Mouse (Mus musculus) ovary, adult 18-20 months (tissue): Measurements from ENCODE around the gene Akap13.
"Not testable (repeated sequence)": the region's sequence is repeated elsewhere in the genome, so short reads cannot be mapped to it uniquely, and the experiment has no call there.

ENCODE experiments used
- DNase-seq: peaks from one replicate; pipeline ENCODE4 v3.0.0; 2022; ENCODE audit warnings: low spot score, mixed read lengths

The Akap13 gene

GRCm38 (mm10) chr7:75760661-75761319 is 305.5 kb downstream of the Akap13 start:
- not testable (repeated sequence) for DNase-seq

GRCm38 (mm10) chr7:75762225-75762624 is 306.9 kb downstream of the Akap13 start:
- not testable (repeated sequence) for DNase-seq

- not testable (repeated sequence) for DNase-seq
Observed at GRCm38 (mm10) chr7:75767080-75767769, 311.9 kb downstream of the Akap13 start.

GRCm38 (mm10) chr7:75768169-75768568 is 312.8 kb downstream of the Akap13 start:
- DNase-seq: no peak

GRCm38 (mm10) chr7:75769909-75770308 is 314.6 kb downstream of the Akap13 start:
- DNase-seq: no peak

GRCm38 (mm10) chr7:75774095-75775078 is 319.1 kb downstream of the Akap13 start:
- DNase-seq: not testable (repeated sequence)

- DNase-seq: no peak
Observed at GRCm38 (mm10) chr7:75778053-75778452, 322.7 kb downstream of the Akap13 start.

GRCm38 (mm10) chr7:75780812-75781211 is 325.5 kb downstream of the Akap13 start:
- DNase-seq: no peak

- no peak for DNase-seq
Observed at GRCm38 (mm10) chr7:75781298-75781947, 326.1 kb downstream of the Akap13 start.

- peak; percentile 92 for DNase-seq
Observed at GRCm38 (mm10) chr7:75781948-75782722, 326.8 kb downstream of the Akap13 start.

GRCm38 (mm10) chr7:75782723-75783011 is 327.3 kb downstream of the Akap13 start:
- no peak for DNase-seq

- no peak for DNase-seq
Observed at GRCm38 (mm10) chr7:75785388-75786328, 330.3 kb downstream of the Akap13 start.

- DNase-seq: no peak
Observed at GRCm38 (mm10) chr7:75786812-75787211, 331.5 kb downstream of the Akap13 start.

GRCm38 (mm10) chr7:75787371-75787770 is 332.0 kb downstream of the Akap13 start:
- DNase-seq: no peak

- DNase-seq: not testable (repeated sequence)
Observed at GRCm38 (mm10) chr7:75788069-75788800, 332.9 kb downstream of the Akap13 start.

- DNase-seq: not testable (repeated sequence)
Observed at GRCm38 (mm10) chr7:75788801-75789135, 333.4 kb downstream of the Akap13 start.

GRCm38 (mm10) chr7:75789746-75790145 is 334.4 kb downstream of the Akap13 start:
- no peak for DNase-seq

GRCm38 (mm10) chr7:75791092-75791837 is 335.9 kb downstream of the Akap13 start:
- DNase-seq: peak; percentile 57

GRCm38 (mm10) chr7:75793091-75793490 is 337.8 kb downstream of the Akap13 start:
- no peak for DNase-seq
